Mouse (Mus musculus) skeletal muscle tissue, adult 2 months (tissue): Measurements from ENCODE around the gene Tdg.

Experiments used
- DNase-seq: peaks from one replicate; pipeline ENCODE4 v3.0.0-alpha.2; 2012; ENCODE audit warnings: low read depth, low spot score

Gene Tdg

GRCm38 (mm10) chr10:82662267-82662990 is 32.8 kb downstream of the Tdg start:
- DNase-seq = no peak

GRCm38 (mm10) chr10:82663289-82663688 is 33.7 kb downstream of the Tdg start:
- no peak for DNase-seq

GRCm38 (mm10) chr10:82665951-82666350 is 36.3 kb downstream of the Tdg start:
- no peak for DNase-seq

- peak; percentile 73 for DNase-seq
These were observed 37.0 kb downstream of the Tdg start for GRCm38 (mm10) chr10:82666436-82667234.

GRCm38 (mm10) chr10:82670205-82670604 is 40.6 kb downstream of the Tdg start:
- no peak for DNase-seq

GRCm38 (mm10) chr10:82676949-82677348 is 47.3 kb downstream of the Tdg start:
- DNase-seq = no peak

GRCm38 (mm10) chr10:82680769-82681168 is 51.1 kb downstream of the Tdg start:
- no peak for DNase-seq

GRCm38 (mm10) chr10:82681639-82682038 is 52.0 kb downstream of the Tdg start:
- DNase-seq = no peak

- DNase-seq = no peak
These were observed 55.8 kb downstream of the Tdg start for GRCm38 (mm10) chr10:82685440-82685839.

GRCm38 (mm10) chr10:82689681-82690211 is 60.1 kb downstream of the Tdg start:
- peak; percentile 52 for DNase-seq

- DNase-seq = peak; percentile 87
These were observed 60.9 kb downstream of the Tdg start, which contains the start of gene Glt8d2 for GRCm38 (mm10) chr10:82690494-82690893. TSS of gene Glt8d2 (minus strand) at chr10:82690650.

- no peak for DNase-seq
These were observed 66.3 kb downstream of the Tdg start, which contains the start of gene Hcfc2 for GRCm38 (mm10) chr10:82695956-82696355. TSS of gene Hcfc2 (plus strand) at chr10:82696160.

- DNase-seq = no peak
These were observed 66.9 kb downstream of the Tdg start for GRCm38 (mm10) chr10:82696453-82697079.

GRCm38 (mm10) chr10:82697305-82697898 is 67.8 kb downstream of the Tdg start:
- no peak for DNase-seq

- peak; percentile 67 for DNase-seq
These were observed 69.2 kb downstream of the Tdg start for GRCm38 (mm10) chr10:82698712-82699261.

- DNase-seq = no peak
These were observed 69.8 kb downstream of the Tdg start for GRCm38 (mm10) chr10:82699296-82699941.
